Mouse (Mus musculus) thymus, adult 2 months (tissue): ENCODE data around the gene Oprm1.

ENCODE experiments used
- CTCF ChIP-seq: fragments of 200-500 bp; IDR thresholded peaks from 2 replicates; pipeline ENCODE4 v1.5.1; 2012; ENCODE audit warnings: mild to moderate bottlenecking, control low read depth, low read length, moderate library complexity, borderline replicate concordance; ENCODE audit not compliant: control insufficient read depth, poor library complexity, insufficient read depth; ENCODE audit errors: extremely low read depth
- POLR2A ChIP-seq: fragments of 200-500 bp; IDR thresholded peaks from 2 replicates; pipeline ENCODE4 v1.6.1; 2012; ENCODE audit warnings: mild to moderate bottlenecking, low read length, control low read depth, moderate library complexity; ENCODE audit not compliant: control insufficient read depth, poor library complexity, insufficient read depth; ENCODE audit errors: extremely low read depth

DNA sequence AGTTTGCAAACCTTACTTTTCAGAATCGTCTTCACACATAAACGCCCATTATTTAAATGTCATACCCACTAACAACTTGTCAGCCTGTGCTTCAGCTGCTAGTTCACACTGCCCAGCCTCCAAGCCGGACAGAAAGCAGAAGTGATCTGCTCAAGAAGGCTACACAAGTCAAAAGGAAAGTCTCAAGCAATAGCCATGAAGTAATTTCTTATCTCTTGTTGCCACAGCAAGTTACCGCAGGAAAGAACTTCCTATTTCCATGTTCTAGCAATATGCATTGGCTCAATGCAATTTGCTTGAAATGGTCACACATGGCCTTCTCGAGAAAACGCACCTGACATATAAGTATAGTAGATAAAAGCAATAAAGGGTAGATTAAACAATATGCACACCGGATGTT is 304.7 kb downstream of the Oprm1 start:
- no peak for TF ChIP-seq POLR2A
- no peak for TF ChIP-seq CTCF
